Mouse (Mus musculus): ENCODE results near the gene Slc22a12.
A peak's percentile ranks its signal among the peaks of the same experiment; 100 is the strongest.

Slc22a12 gene

DNA sequence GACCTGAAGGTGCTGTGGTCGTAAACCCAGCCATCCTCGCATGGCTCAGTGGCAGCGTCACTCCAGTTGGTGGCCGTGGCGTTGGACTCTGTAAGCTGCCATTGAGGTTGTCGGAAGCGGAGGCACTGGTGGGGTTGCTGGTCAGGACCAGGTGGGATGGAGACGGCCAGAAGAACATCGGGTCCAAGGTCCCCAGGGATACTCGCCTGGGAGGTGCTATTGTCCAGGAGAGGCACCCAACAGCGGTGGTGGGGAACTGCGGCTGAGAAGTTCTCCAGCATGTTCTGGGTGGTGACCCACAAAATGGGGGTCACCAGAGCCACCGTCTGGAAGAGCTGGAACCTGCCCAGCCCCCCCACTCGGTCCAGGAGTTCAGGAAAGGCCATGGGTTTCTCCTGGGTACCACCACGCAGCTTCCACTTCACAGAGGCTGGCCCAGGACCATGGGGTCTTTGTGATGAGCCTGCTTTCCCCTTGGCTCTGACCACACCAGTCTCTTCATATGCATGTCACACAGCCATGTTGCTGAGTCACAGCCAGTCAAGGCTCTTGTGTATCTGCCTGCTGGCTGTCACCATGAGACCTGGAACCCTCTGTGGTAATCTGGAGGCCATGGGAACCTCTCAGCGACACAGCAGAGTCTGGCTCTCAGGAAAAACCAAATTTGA is at the start of gene Slc22a12:
Gene Slc22a12 (minus strand): TSS at position 666 of the 668 bp plus-strand sequence.
- peak; percentile 39 for DNase-seq

GRCm38 (mm10) chr19:6572001-6572400 is 29.2 kb upstream of the Slc22a12 start:
- DNase-seq = peak; percentile 94

GRCm38 (mm10) chr19:6571476-6571875 is 28.6 kb upstream of the Slc22a12 start:
- DNase-seq = peak; percentile 71

DNA sequence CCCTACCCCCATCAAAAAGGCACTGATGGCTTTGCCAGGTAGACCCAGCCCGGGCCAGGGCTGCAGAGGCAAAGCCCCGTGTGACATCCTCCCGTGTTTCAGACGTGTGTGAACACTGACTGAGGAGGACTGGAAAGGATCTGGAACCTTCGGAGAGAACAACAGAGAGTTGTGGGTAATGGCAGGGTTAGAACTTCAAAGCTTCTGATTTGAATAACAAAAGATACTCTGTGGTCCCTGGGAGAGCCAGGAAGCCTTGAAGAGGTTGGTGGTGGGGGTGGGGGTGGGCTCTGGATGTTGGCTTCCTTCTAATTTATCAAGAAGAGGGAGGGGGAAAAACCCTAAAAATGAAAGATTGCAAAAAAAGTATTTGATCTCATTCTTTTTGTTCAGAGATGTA is 26.7 kb upstream of the Slc22a12 start:
- no peak for DNase-seq

DNA sequence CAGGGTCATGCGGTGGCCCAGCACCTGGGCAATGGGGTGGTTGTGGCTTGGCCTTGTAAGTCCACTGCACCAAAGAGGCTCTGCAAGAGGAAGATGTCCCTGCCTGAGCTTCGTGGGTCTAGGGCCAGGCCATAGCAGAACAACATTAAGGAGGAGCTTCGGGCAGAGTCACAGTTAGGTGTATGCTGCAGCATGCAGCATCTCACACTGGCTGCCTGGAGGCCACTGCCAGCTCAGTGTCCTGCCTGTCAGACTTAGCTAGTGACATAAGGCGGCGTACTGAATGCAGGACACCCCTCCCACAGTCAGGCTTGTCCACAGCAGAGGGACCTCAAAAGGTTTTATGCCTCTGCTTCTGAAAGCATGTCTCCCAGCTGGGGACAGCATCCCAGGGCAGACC is 26.2 kb upstream of the Slc22a12 start:
- no peak for DNase-seq

GRCm38 (mm10) chr19:6566450-6566849 is 23.6 kb upstream of the Slc22a12 start:
- DNase-seq = no peak

DNA sequence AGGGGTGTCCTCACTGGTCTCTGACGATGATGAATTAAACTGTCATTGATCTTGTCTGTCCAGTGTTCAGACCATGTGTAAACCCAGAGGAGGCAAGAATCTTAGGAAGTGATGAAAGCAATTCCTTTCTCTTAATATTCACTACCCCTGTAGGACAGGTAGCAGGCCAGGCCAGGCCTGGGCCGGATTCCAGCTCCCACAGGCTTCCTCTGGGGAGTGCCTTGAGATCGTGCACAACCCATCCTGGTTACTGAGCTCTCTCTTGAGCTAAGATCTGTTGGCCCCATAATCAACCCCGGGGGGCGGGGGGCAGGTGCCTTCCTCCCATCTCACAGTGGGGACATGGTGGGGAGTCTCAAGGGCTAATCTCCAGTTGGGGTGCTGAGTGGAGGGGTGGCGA is 22.3 kb upstream of the Slc22a12 start:
- no peak for DNase-seq

DNA sequence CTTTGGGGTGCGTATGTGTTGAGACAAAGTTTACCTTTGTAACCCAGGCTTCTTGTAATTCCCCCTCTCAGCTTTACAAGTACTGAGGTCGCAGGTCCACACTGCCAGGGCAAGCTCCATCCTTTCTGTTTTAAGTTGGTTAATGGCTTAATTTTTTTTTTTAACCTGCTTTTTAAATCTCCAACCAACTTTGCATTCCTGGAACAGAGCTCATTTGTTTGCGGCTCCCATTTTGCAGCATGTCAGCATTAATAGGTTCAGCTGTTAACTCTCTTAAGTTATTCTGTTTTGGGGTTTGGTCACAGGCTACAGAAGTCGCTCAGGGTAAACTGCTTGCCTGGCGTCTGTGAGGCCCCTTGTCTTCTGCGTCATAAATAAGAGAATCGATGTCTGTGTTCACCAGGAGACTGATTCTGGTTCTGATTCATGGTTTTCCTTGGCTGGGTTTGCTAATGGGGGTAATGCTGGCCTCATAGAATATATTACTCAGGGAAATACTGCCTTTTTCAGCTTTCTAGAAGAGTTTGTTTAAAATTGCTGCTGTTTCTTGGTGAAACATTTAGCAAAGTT is 17.5 kb upstream of the Slc22a12 start:
- no peak for DNase-seq

DNA sequence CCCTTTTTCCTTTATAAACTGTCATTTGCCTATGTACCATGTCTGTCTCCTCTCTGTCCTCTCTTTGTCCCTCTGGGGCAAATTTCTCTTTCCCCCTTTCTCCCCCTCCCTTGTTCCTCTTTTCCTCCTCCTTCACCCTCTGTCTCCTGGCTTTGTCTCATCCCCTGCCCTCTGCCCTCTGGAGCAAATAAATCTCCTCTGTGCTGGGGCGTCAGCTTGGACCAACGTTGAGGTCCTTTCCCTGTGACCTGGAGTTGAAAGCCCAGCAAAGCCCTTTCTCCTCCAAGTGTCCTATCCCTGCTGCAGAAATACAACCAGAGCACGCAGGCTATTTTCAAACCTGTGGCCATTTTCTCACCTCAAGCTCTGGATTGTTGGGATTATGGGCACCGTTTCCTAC is 16.7 kb upstream of the Slc22a12 start:
- no peak for DNase-seq

GRCm38 (mm10) chr19:6553819-6554582 is 11.2 kb upstream of the Slc22a12 start:
- DNase-seq = no peak

- no peak for DNase-seq
Measured at GRCm38 (mm10) chr19:6553174-6553573, 10.3 kb upstream of the Slc22a12 start.

- DNase-seq = peak; percentile 83
Measured at GRCm38 (mm10) chr19:6552302-6553028, 9.6 kb upstream of the Slc22a12 start.

- DNase-seq = no peak
Measured at GRCm38 (mm10) chr19:6551215-6551614, 8.4 kb upstream of the Slc22a12 start.

- peak; percentile 94 for DNase-seq
Measured at GRCm38 (mm10) chr19:6549566-6549965, 6.7 kb upstream of the Slc22a12 start.

DNA sequence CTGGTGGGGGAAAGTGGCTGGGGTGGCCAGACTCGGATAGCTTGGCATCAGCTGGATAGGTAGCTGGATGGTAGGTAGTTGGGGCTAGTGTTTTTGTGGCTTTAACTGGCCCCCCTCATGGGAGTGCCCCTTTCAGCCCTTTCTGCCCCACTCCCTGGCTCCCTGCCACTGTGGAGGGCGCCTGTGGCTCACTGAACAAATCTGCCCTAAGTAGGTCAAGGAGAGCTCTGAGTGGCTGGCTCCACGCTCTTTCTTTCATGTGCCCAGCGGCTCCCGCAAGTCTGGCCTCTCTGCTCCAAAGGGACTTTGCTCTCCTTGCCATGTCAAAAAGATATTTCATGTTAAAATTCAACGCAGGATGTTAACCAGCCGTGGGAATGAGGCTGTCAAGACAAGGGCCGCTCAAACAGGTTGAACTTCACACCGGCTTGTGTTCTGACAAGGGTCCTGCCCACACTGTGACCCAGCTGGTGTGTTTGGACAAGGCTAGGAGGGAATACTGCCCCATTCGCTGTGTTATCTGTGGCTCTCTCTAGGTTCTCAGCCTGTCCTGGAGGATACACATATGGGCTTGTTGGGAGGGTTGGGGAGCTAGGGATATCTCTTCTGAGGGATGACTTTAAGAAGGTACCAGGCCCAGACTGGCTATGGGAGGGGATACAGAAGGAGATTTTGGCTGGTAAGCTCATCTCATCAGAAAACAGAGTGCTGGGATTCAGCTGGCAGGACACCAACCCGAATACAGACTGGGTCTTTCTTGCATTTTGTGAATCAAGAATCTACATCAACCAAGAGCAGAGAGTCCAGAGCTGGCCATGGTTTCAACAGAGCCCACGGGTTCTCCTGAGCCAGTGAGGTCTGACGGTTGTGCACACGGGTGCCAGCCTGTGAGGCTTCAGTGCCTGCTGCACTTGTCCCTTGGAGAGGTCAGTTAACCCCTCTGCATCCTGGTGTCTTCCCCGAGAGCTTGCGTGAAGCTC is 5.9 kb upstream of the Slc22a12 start:
- DNase-seq = peak; percentile 72

- peak; percentile 51 for DNase-seq
Measured at GRCm38 (mm10) chr19:6547801-6548200, 5.0 kb upstream of the Slc22a12 start.

DNA sequence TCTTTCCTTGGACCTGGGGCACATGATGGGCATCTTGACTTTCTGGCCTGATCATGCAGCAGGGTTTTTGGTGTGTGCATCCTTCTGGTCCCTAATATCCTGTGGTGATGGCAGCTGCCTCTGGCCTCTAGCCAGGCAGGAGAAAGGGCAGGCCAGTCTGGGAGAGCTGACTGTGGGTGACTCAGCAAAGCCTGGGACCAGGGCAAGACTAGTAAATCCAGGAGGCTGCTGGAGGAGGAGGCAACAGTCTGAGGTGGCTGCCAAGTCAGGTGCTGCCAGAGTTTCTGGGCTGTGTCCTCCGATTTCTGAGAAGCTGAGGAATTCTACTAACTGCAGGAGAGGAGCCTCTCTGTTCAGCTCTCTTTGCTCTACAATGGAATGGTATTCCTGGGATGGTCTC is 3.3 kb upstream of the Slc22a12 start:
- DNase-seq = peak; percentile 96

GRCm38 (mm10) chr19:6545481-6545880 is 2.6 kb upstream of the Slc22a12 start:
- peak; percentile 58 for DNase-seq

GRCm38 (mm10) chr19:6544712-6545111 is 1.9 kb upstream of the Slc22a12 start:
- DNase-seq = no peak

GRCm38 (mm10) chr19:6543518-6543917 is 686 bp upstream of the Slc22a12 start:
- DNase-seq = no peak

DNA sequence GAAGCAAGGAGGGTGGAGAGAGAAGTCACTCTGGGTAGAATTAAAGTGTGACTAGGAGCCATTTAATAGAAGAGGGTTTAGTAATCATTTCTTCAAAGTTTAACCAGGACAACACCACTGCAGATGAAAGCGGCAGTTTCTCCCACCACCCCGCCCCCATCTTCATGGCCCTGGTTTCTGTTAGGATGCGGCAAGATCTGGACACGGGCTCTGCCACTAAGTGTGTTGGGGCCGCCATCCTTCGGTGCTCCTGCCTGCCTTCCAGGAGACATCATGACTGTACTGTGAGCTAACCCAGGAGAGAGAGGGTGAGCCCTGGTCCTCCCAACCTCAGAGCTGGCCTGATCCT is 177 bp upstream of the Slc22a12 start:
- no peak for DNase-seq

GRCm38 (mm10) chr19:6541521-6541920 is 1.3 kb downstream of the Slc22a12 start:
- no peak for DNase-seq

All from cerebellum, adult 9-10 months (tissue).